Mouse (Mus musculus) layer of hippocampus, postnatal 14 days (tissue): ENCODE measurements around the gene P2rx4. TPM values are rescaled to one million over a fixed set of nuclear protein-coding genes. Genes with fewer than 3 reads are reported as not detected.

Experiments
- DNase-seq, 2 experiments: peaks; one replicate each; pipeline ENCODE4 v3.0.0; 2021 to 2022; ENCODE audit warnings: low spot score in 2 of 2, mixed read lengths in 1 of 2
- total RNA-seq, 2 experiments: library from RNA; stranded (reverse); gene quantifications; 2 replicates each; pipeline ENCODE4 v1.2.3; 2021

The P2rx4 gene
- total RNA-seq, 2 experiments from 2014 or later = 11.0 to 11.4 TPM

GRCm38 (mm10) chr5:122702156-122702555 is 5.2 kb upstream of the P2rx4 start:
- no peak for DNase-seq

GRCm38 (mm10) chr5:122703574-122703973 is 3.8 kb upstream of the P2rx4 start:
- no peak for DNase-seq

- DNase-seq = no peak
These were observed 2.8 kb upstream of the P2rx4 start for GRCm38 (mm10) chr5:122704571-122704970.

- DNase-seq = no peak
These were observed 2.2 kb upstream of the P2rx4 start for GRCm38 (mm10) chr5:122705174-122705573.

GRCm38 (mm10) chr5:122706917-122707275 is 448 bp upstream of the P2rx4 start:
- no peak for DNase-seq

- DNase-seq = no peak
These were observed 1.5 kb downstream of the P2rx4 start for GRCm38 (mm10) chr5:122708819-122709218.

- DNase-seq = no peak
These were observed 8.4 kb downstream of the P2rx4 start for GRCm38 (mm10) chr5:122715723-122716122.

- DNase-seq = no peak
These were observed 9.4 kb downstream of the P2rx4 start for GRCm38 (mm10) chr5:122716793-122717192.

- DNase-seq = no peak
These were observed 11.1 kb downstream of the P2rx4 start for GRCm38 (mm10) chr5:122718400-122718799.

- DNase-seq = no peak
These were observed 11.8 kb downstream of the P2rx4 start for GRCm38 (mm10) chr5:122719168-122719567.

GRCm38 (mm10) chr5:122725453-122725852 is 18.1 kb downstream of the P2rx4 start:
- no peak for DNase-seq

GRCm38 (mm10) chr5:122726068-122726467 is 18.7 kb downstream of the P2rx4 start:
- DNase-seq = peak; percentile 65 to 82

- DNase-seq = no peak
These were observed 19.3 kb downstream of the P2rx4 start for GRCm38 (mm10) chr5:122726595-122726994.

- DNase-seq = no peak
These were observed 19.8 kb downstream of the P2rx4 start for GRCm38 (mm10) chr5:122727096-122727495.

- DNase-seq = no peak
These were observed 23.4 kb downstream of the P2rx4 start for GRCm38 (mm10) chr5:122730776-122731175.

GRCm38 (mm10) chr5:122731321-122731720 is 24.0 kb downstream of the P2rx4 start:
- DNase-seq = peak; percentile 29 to 48

- no peak for DNase-seq
These were observed 24.8 kb downstream of the P2rx4 start for GRCm38 (mm10) chr5:122731991-122732673.

GRCm38 (mm10) chr5:122733881-122734280 is 26.5 kb downstream of the P2rx4 start:
- no peak for DNase-seq

- no peak for DNase-seq
These were observed 28.5 kb downstream of the P2rx4 start for GRCm38 (mm10) chr5:122735853-122736252.

- DNase-seq = no peak
These were observed 29.4 kb downstream of the P2rx4 start for GRCm38 (mm10) chr5:122736761-122737160.

GRCm38 (mm10) chr5:122743880-122744422 is 36.6 kb downstream of the P2rx4 start:
- no peak for DNase-seq

GRCm38 (mm10) chr5:122747950-122748349 is 40.6 kb downstream of the P2rx4 start:
- no peak for DNase-seq

- no peak for DNase-seq
These were observed 47.1 kb downstream of the P2rx4 start for GRCm38 (mm10) chr5:122754477-122754876.
